Mouse (Mus musculus) left cerebral cortex, adult 18-20 months (tissue): ENCODE data around the gene Sept10. TPM values are rescaled to one million over a fixed set of nuclear protein-coding genes. Genes with fewer than 3 reads are reported as not detected.

ENCODE experiments used
- DNase-seq, 2 experiments: peaks; one replicate each; pipeline ENCODE4 v3.0.0; 2021 to 2022; ENCODE audit warnings: low spot score in 2 of 2, mixed read lengths in 1 of 2
- total RNA-seq, 2 experiments: library from RNA; stranded (reverse); gene quantifications; 2 replicates each; pipeline ENCODE4 v1.2.3; 2021

The Sept10 gene
- total RNA-seq, 2 experiments from 2014 or later, result 5.5 to 7.1 TPM

GRCm38 (mm10) chr10:59229205-59229820 is 7.7 kb upstream of the Sept10 start:
- DNase-seq, result no peak

GRCm38 (mm10) chr10:59225137-59225536 is 3.5 kb upstream of the Sept10 start:
- DNase-seq, result no peak

- no peak for DNase-seq
These were observed 2.2 kb upstream of the Sept10 start for GRCm38 (mm10) chr10:59223890-59224289.

- no peak for DNase-seq
These were observed 1.7 kb upstream of the Sept10 start for GRCm38 (mm10) chr10:59223301-59223700.

- DNase-seq, result peak; percentile 7 to 36
These were observed 839 bp upstream of the Sept10 start for GRCm38 (mm10) chr10:59222271-59223101.

GRCm38 (mm10) chr10:59220824-59221472 is 699 bp downstream of the Sept10 start:
- no peak for DNase-seq

- no peak for DNase-seq
These were observed 21.6 kb downstream of the Sept10 start for GRCm38 (mm10) chr10:59200011-59200410.

GRCm38 (mm10) chr10:59196763-59197162 is 24.9 kb downstream of the Sept10 start:
- no peak for DNase-seq

GRCm38 (mm10) chr10:59194891-59195290 is 26.8 kb downstream of the Sept10 start:
- no peak for DNase-seq

GRCm38 (mm10) chr10:59182306-59182705 is 39.3 kb downstream of the Sept10 start:
- no peak for DNase-seq

GRCm38 (mm10) chr10:59179620-59180019 is 42.0 kb downstream of the Sept10 start:
- no peak for DNase-seq

GRCm38 (mm10) chr10:59172539-59172938 is 49.1 kb downstream of the Sept10 start:
- DNase-seq, result no peak

- DNase-seq, result no peak
These were observed 50.6 kb downstream of the Sept10 start for GRCm38 (mm10) chr10:59171042-59171441.

GRCm38 (mm10) chr10:59166104-59166944 is 55.3 kb downstream of the Sept10 start:
- peak; percentile 65 to 67 for DNase-seq

- DNase-seq, result no peak
These were observed 59.3 kb downstream of the Sept10 start for GRCm38 (mm10) chr10:59162185-59162897.

- no peak for DNase-seq
These were observed 63.0 kb downstream of the Sept10 start for GRCm38 (mm10) chr10:59158627-59159026.

- DNase-seq, result no peak
These were observed 69.0 kb downstream of the Sept10 start for GRCm38 (mm10) chr10:59152544-59153081.

GRCm38 (mm10) chr10:59150938-59151657 is 70.5 kb downstream of the Sept10 start:
- no peak for DNase-seq

- peak; percentile 55 to 60 for DNase-seq
These were observed 71.7 kb downstream of the Sept10 start for GRCm38 (mm10) chr10:59149956-59150383.
